Mouse (Mus musculus): ENCODE measurements at regions not wholly inside any gene's neighbourhood (a gene's known extent, or its start where the extent isn't known, plus 50 kb on each side); places are given as distances from the start of the nearest gene placed in this dataset.
"Not testable (repeated sequence)": the region's sequence is repeated elsewhere in the genome, so short reads cannot be mapped to it uniquely, and the experiment has no call there.

GRCm38 (mm10) chr3:41504867-41505266 lies 50.7 kb upstream of the Jade1 start:
- DNase-seq (no peak), ATAC-seq (ENCODE audit: low FRiP score, low TSS enrichment) (no peak)
- Histone ChIP-seq H3K4me1 (ENCODE audit: control insufficient read depth, insufficient read depth, low read length) (no peaks in the 10 kb centered on the region), H3K4me3 (replicated peaks; ENCODE audit: low read depth, low read length) (no peak overlapping the region), H3K27ac (replicated peaks; ENCODE audit: low read depth, low read length) (no peak overlapping the region), H3K9me3 (ENCODE audit: control insufficient read depth, low read length) (no peaks in the 10 kb centered on the region), H3K9ac (replicated peaks; ENCODE audit: low read length) (no peak overlapping the region), H3K27me3 (ENCODE audit: control insufficient read depth, insufficient read depth, low read length) (no peaks in the 10 kb centered on the region), H3K4me2 (ENCODE audit: low read length) (no peak overlapping the region), H3K36me3 (ENCODE audit: control insufficient read depth, insufficient read depth, low read length) (no peaks in the 10 kb centered on the region)
- 96% methylated on average over 4 of the region's 4 CpGs for WGBS

DNA sequence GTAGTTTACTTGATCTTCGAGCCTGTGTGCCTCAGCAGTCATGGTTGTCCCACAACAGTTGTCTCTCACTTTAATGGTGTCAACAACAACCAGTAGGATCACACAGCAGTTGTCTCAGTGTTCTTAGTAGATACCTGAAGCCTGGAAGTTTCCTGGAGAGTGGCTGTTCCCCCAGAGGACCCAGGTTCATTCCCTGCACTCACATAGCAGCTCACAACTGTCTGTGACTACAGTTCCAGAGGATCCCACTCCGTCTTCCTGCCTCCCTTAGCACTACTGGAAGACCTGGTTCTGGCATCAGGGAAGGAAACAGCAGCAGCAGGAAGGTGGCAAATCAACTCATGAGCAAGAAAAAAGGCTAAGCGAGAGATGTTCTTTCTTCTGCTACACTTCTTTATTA lies 53.4 kb upstream of the Jade1 start:
- Histone ChIP-seq H3K27me3 (ENCODE audit: control insufficient read depth, insufficient read depth, low read length) (no peaks in the 10 kb centered on the region), H3K9me3 (ENCODE audit: control insufficient read depth, low read length) (no peaks in the 10 kb centered on the region), H3K9ac (replicated peaks; ENCODE audit: low read length) (no peak overlapping the region), H3K4me1 (ENCODE audit: control insufficient read depth, insufficient read depth, low read length) (no peaks in the 10 kb centered on the region), H3K4me2 (ENCODE audit: low read length) (no peak overlapping the region), H3K36me3 (ENCODE audit: control insufficient read depth, insufficient read depth, low read length) (no peaks in the 10 kb centered on the region), H3K4me3 (replicated peaks; ENCODE audit: low read depth, low read length) (no peak overlapping the region), H3K27ac (replicated peaks; ENCODE audit: low read depth, low read length) (no peak overlapping the region)
- no peak for DNase-seq
- WGBS, result 94% methylated on average over 3 of the region's 3 CpGs
- no peak for ATAC-seq (ENCODE audit: low FRiP score, low TSS enrichment)

GRCm38 (mm10) chr3:41501639-41502038 lies 53.9 kb upstream of the Jade1 start:
- H3K9ac ChIP-seq (replicated peaks; ENCODE audit: low read length); H3K4me3 ChIP-seq (replicated peaks; ENCODE audit: low read depth, low read length); H3K27me3 ChIP-seq (ENCODE audit: control insufficient read depth, insufficient read depth, low read length); H3K36me3 ChIP-seq (ENCODE audit: control insufficient read depth, insufficient read depth, low read length); H3K27ac ChIP-seq (replicated peaks; ENCODE audit: low read depth, low read length); H3K4me2 ChIP-seq (ENCODE audit: low read length); H3K9me3 ChIP-seq (ENCODE audit: control insufficient read depth, low read length); DNase-seq; H3K4me1 ChIP-seq (ENCODE audit: control insufficient read depth, insufficient read depth, low read length); ATAC-seq (ENCODE audit: low FRiP score, low TSS enrichment): not testable (repeated sequence)
- WGBS, result 83% methylated on average over 6 of the region's 6 CpGs

DNA sequence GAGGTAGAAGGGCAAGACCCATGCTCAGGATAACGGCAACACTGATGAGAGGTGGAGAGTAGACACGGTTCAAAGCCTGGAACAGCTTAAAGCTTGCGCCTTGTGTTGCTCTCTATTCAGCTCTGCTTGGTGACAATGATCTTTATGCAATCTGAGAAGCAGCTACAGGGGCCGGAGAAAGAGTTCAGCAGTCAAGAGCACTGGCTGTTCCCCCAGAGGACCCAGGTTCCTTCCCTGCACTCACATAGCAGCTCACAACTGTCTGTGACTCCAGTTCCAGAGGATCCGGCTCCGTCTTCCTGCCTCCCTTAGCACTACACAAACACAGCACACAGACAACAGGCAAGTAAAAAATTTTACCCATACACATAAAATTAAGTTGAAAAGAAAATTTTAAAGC lies 54.4 kb upstream of the Jade1 start:
- ATAC-seq (ENCODE audit: low FRiP score, low TSS enrichment), result no peak
- H3K4me2 ChIP-seq (ENCODE audit: low read length), result no peak overlapping the region
- no peaks in the 10 kb centered on the region for H3K27me3 ChIP-seq (ENCODE audit: control insufficient read depth, insufficient read depth, low read length)
- H3K4me1 ChIP-seq (ENCODE audit: control insufficient read depth, insufficient read depth, low read length), result no peaks in the 10 kb centered on the region
- WGBS, result 84% methylated on average over 6 of the region's 6 CpGs
- no peak overlapping the region for H3K27ac ChIP-seq (replicated peaks; ENCODE audit: low read depth, low read length)
- no peaks in the 10 kb centered on the region for H3K9me3 ChIP-seq (ENCODE audit: control insufficient read depth, low read length)
- no peaks in the 10 kb centered on the region for H3K36me3 ChIP-seq (ENCODE audit: control insufficient read depth, insufficient read depth, low read length)
- H3K4me3 ChIP-seq (replicated peaks; ENCODE audit: low read depth, low read length), result no peak overlapping the region
- no peak for DNase-seq
- H3K9ac ChIP-seq (replicated peaks; ENCODE audit: low read length), result no peak overlapping the region

GRCm38 (mm10) chr3:41499680-41500079 lies 55.9 kb upstream of the Jade1 start:
- ATAC-seq (ENCODE audit: low FRiP score, low TSS enrichment), result no peak
- Histone ChIP-seq H3K4me1 (ENCODE audit: control insufficient read depth, insufficient read depth, low read length) (no peaks in the 10 kb centered on the region), H3K9me3 (ENCODE audit: control insufficient read depth, low read length) (no peaks in the 10 kb centered on the region), H3K27me3 (ENCODE audit: control insufficient read depth, insufficient read depth, low read length) (no peaks in the 10 kb centered on the region), H3K36me3 (ENCODE audit: control insufficient read depth, insufficient read depth, low read length) (no peaks in the 10 kb centered on the region), H3K4me2 (ENCODE audit: low read length) (no peak overlapping the region), H3K27ac (replicated peaks; ENCODE audit: low read depth, low read length) (no peak overlapping the region), H3K9ac (replicated peaks; ENCODE audit: low read length) (no peak overlapping the region), H3K4me3 (replicated peaks; ENCODE audit: low read depth, low read length) (no peak overlapping the region)
- WGBS, result 95% methylated on average over 2 of the region's 2 CpGs
- no peak for DNase-seq

GRCm38 (mm10) chr3:41498791-41499190 lies 56.7 kb upstream of the Jade1 start:
- WGBS, result 84% methylated on average over 7 of the region's 7 CpGs
- no peaks in the 10 kb centered on the region for H3K9me3 ChIP-seq (ENCODE audit: control insufficient read depth, low read length)
- H3K4me1 ChIP-seq (ENCODE audit: control insufficient read depth, insufficient read depth, low read length), result no peaks in the 10 kb centered on the region
- ATAC-seq (ENCODE audit: low FRiP score, low TSS enrichment) (no peak), DNase-seq (no peak)
- H3K27ac ChIP-seq (replicated peaks; ENCODE audit: low read depth, low read length), result no peak overlapping the region
- no peaks in the 10 kb centered on the region for H3K27me3 ChIP-seq (ENCODE audit: control insufficient read depth, insufficient read depth, low read length)
- no peaks in the 10 kb centered on the region for H3K36me3 ChIP-seq (ENCODE audit: control insufficient read depth, insufficient read depth, low read length)
- H3K9ac ChIP-seq (replicated peaks; ENCODE audit: low read length), result no peak overlapping the region
- no peak overlapping the region for H3K4me2 ChIP-seq (ENCODE audit: low read length)
- H3K4me3 ChIP-seq (replicated peaks; ENCODE audit: low read depth, low read length), result no peak overlapping the region

DNA sequence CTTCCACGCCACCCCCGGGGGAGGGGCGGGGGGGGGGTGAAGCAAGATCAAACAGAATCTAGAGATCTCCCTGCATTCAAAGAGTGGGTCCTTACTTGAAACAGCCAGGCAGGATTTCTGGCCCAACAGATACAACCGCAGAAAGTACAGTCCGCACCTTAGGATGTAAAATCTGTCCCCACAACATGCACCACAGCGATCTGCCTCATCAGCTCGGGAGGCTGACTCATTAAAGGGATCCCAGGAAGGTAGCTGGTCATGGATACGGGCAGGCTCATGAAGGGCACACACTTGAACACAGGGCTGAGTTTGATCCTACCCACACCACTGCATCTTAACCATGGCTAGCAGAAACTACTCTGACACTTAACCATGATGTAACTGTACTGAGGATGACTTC lies 57.8 kb upstream of the Jade1 start:
- H3K9ac ChIP-seq (replicated peaks; ENCODE audit: low read length), result no peak overlapping the region
- WGBS, result 73% methylated on average over 8 of the region's 8 CpGs

GRCm38 (mm10) chr3:41496931-41497710 lies 58.4 kb upstream of the Jade1 start:
- no peak for DNase-seq
- H3K4me1 ChIP-seq (ENCODE audit: control insufficient read depth, insufficient read depth, low read length), result no peaks in the 10 kb centered on the region
- no peaks in the 10 kb centered on the region for H3K9me3 ChIP-seq (ENCODE audit: control insufficient read depth, low read length)
- no peak overlapping the region for H3K9ac ChIP-seq (replicated peaks; ENCODE audit: low read length)
- no peak overlapping the region for H3K27ac ChIP-seq (replicated peaks; ENCODE audit: low read depth, low read length)
- 56% methylated on average over 13 of the region's 13 CpGs for WGBS
- no peak overlapping the region for H3K4me2 ChIP-seq (ENCODE audit: low read length)
- H3K27me3 ChIP-seq (ENCODE audit: control insufficient read depth, insufficient read depth, low read length), result no peaks in the 10 kb centered on the region
- H3K4me3 ChIP-seq (replicated peaks; ENCODE audit: low read depth, low read length), result no peak overlapping the region
- no peaks in the 10 kb centered on the region for H3K36me3 ChIP-seq (ENCODE audit: control insufficient read depth, insufficient read depth, low read length)
- no peak for ATAC-seq (ENCODE audit: low FRiP score, low TSS enrichment)

More for the DNA sequence above, 57.8 kb upstream of the Jade1 start:
- Histone ChIP-seq H3K4me1 (ENCODE audit: control insufficient read depth, insufficient read depth, low read length) (no peaks in the 10 kb centered on the region), H3K27ac (replicated peaks; ENCODE audit: low read depth, low read length) (no peak overlapping the region), H3K36me3 (ENCODE audit: control insufficient read depth, insufficient read depth, low read length) (no peaks in the 10 kb centered on the region), H3K4me2 (ENCODE audit: low read length) (no peak overlapping the region), H3K9me3 (ENCODE audit: control insufficient read depth, low read length) (no peaks in the 10 kb centered on the region), H3K4me3 (replicated peaks; ENCODE audit: low read depth, low read length) (no peak overlapping the region), H3K27me3 (ENCODE audit: control insufficient read depth, insufficient read depth, low read length) (no peaks in the 10 kb centered on the region)
- ATAC-seq (ENCODE audit: low FRiP score, low TSS enrichment) (no peak), DNase-seq (no peak)

GRCm38 (mm10) chr3:41495893-41496292 lies 59.6 kb upstream of the Jade1 start:
- DNase-seq, result no peak
- no peaks in the 10 kb centered on the region for H3K27me3 ChIP-seq (ENCODE audit: control insufficient read depth, insufficient read depth, low read length)
- H3K4me1 ChIP-seq (ENCODE audit: control insufficient read depth, insufficient read depth, low read length), result no peaks in the 10 kb centered on the region
- no peaks in the 10 kb centered on the region for H3K9me3 ChIP-seq (ENCODE audit: control insufficient read depth, low read length)
- no peaks in the 10 kb centered on the region for H3K36me3 ChIP-seq (ENCODE audit: control insufficient read depth, insufficient read depth, low read length)
- no peak overlapping the region for H3K9ac ChIP-seq (replicated peaks; ENCODE audit: low read length)
- no peak for ATAC-seq (ENCODE audit: low FRiP score, low TSS enrichment)
- no peak overlapping the region for H3K4me2 ChIP-seq (ENCODE audit: low read length)
- no peak overlapping the region for H3K4me3 ChIP-seq (replicated peaks; ENCODE audit: low read depth, low read length)
- 95% methylated on average over 3 of the region's 3 CpGs for WGBS
- no peak overlapping the region for H3K27ac ChIP-seq (replicated peaks; ENCODE audit: low read depth, low read length)
